ENCODE assay signal across 13 mouse cellular contexts in the genomic region with DNA sequence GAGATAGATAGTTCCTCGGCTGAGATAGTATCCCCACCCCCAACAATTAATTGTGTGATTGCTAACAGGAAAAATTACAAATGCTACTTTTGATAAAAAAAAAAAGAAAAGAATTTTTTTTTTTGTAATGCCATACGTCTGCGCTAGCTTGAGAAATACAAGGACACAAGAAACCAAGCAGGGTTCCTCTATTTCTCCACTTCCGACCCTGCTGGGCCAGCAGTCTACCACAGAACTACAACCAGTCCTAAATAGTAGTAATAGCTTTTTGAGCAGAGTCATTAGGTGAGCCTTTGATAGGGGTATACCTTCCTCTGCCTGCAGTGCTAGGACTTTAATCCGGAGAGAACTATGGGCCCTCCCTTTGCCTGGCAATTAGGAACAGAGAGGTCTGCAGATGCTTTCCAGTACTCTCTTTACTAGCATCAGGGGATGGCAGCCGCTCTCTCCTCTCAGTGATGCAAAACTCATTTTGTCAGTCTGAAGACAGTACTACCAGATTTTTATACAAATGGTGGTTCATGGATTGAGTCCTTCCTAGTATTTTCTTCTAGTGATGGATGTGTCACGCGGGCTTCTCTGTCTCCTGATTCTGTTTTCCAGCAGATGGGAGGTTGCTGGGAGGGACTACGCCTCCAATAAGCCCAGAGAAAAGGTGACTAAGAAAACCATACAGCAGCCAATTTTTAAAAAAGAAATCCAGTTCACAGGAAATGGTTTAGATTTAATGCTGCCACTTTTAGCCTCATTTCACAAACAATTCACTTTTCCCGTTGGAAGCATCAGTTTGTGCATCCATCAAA. TPM values are rescaled to one million over a fixed set of nuclear protein-coding genes. Genes with fewer than 3 reads are reported as not detected.
A peak's percentile ranks its signal among the peaks of the same experiment; 100 is the strongest.
DNase-seq lines count a peak whose midpoint lies in the region; ATAC-seq and TF ChIP-seq lines count a peak whose summit lies in the region.
"Had no signal": no experiment of that assay in that cellular context is flagged by ENCODE, and none has a peak within 500 bp of the region (broad histone marks: within the 10 kb centered on the region; RNA-seq: fewer than 3 reads in every experiment).

No protein-coding gene starts in this region.

- TF ChIP-seq EP300 in liver, embryonic 14.5 days (IDR thresholded peaks at IDR 0.05; ENCODE audit: low read depth): no peak

- intact Hi-C loops in heart, postnatal 25 days (cut with DNase I): loop anchor here (5.0 kb wide), 1 partner anchor 75 kb away; no protein-coding TSS in a partner anchor

- peaks cover 29% of the 10 kb centered on the region for H3K27me3 ChIP-seq in hindbrain, embryonic 14.5 days (ENCODE audit: control insufficient read depth, insufficient read depth, low read length)
- peaks cover 9% of the 10 kb centered on the region for H3K27me3 ChIP-seq in liver, embryonic 14.5 days (ENCODE audit: control insufficient read depth, insufficient read depth, low read length)

- no peak overlapping the region for H3K4me3 ChIP-seq in hindbrain, embryonic 14.5 days (replicated peaks; ENCODE audit: low read length)
- peak overlapping the region in 1 of 2 experiments; percentile 75; a peak in 2 of 4 replicates for H3K4me3 ChIP-seq in liver, embryonic 14.5 days (ENCODE audit: insufficient read depth in 1 of 2, low read depth in 2 of 2, low read length in 2 of 2)

- no peaks in the 10 kb centered on the region for H3K36me3 ChIP-seq in hindbrain, embryonic 14.5 days (replicated peaks; ENCODE audit: control insufficient read depth, insufficient read depth)
- H3K36me3 ChIP-seq in liver, embryonic 14.5 days (replicated peaks; ENCODE audit: control insufficient read depth, insufficient read depth, low read depth): no peaks in the 10 kb centered on the region
- H3K36me3 ChIP-seq: midbrain, embryonic 12.5 days had no signal

- no peaks in the 10 kb centered on the region for H3K4me1 ChIP-seq in hindbrain, embryonic 14.5 days (replicated peaks; ENCODE audit: control insufficient read depth, insufficient read depth, low read length)
- peaks cover 13% of the 10 kb centered on the region in 2 experiments for H3K4me1 ChIP-seq in liver, embryonic 14.5 days (replicated peaks; ENCODE audit: control insufficient read depth in 2 of 2, insufficient read depth in 2 of 2, low read length in 1 of 2)

- peak overlapping the region; percentile 98; the same call in 1 of the 2 replicates for H3K4me2 ChIP-seq in hindbrain, embryonic 14.5 days (replicated peaks)
- H3K4me2 ChIP-seq in liver, embryonic 14.5 days (ENCODE audit: low read depth): peak overlapping the region; percentile 94

- DNase-seq in layer of hippocampus, adult 18-20 months (ENCODE audit: low spot score in 2 of 2): peak; percentile 40 to 57
- no peak for DNase-seq in layer of hippocampus, adult 9-10 months (ENCODE audit: low spot score)
- no peak for DNase-seq in hindbrain, embryonic 14.5 days (ENCODE audit: low spot score)
- DNase-seq in liver, embryonic 14.5 days (ENCODE audit: low read depth in 3 of 3, low spot score in 3 of 3): no peak
- no peak for DNase-seq in lung, postnatal 10 days
- no peak for DNase-seq in heart, postnatal 25 days (ENCODE audit: low spot score)
- DNase-seq: adrenal gland, postnatal 25 days; cerebellum, adult 11-12 months; heart, adult 2 months; kidney, postnatal 4 days; lung, embryonic 14.5 days had no signal

- no peak overlapping the region for H3K9ac ChIP-seq in hindbrain, embryonic 14.5 days
- H3K9ac ChIP-seq in liver, embryonic 14.5 days (replicated peaks): no peak overlapping the region; the same call in 1 of the 2 replicates
- H3K9ac ChIP-seq: lung, embryonic 14.5 days had no signal

- 73% methylated on average over 10 of the region's 10 CpGs for WGBS in hindbrain, embryonic 14.5 days
- 64% methylated on average over 10 of the region's 10 CpGs for WGBS in liver, embryonic 14.5 days (ENCODE audit: insufficient replicate concordance)

- peak; percentile 14 for ATAC-seq in common myeloid progenitor, adult 5-6 weeks (replicated peaks; ENCODE audit: low read depth, poor library complexity, severe bottlenecking)
- no peak for ATAC-seq in hindbrain, embryonic 14.5 days (ENCODE audit: low FRiP score)
- ATAC-seq in liver, embryonic 14.5 days (ENCODE audit: insufficient read depth): no peak

- H3K27ac ChIP-seq in hindbrain, embryonic 14.5 days: no peak overlapping the region
- H3K27ac ChIP-seq in liver, embryonic 14.5 days: no peak overlapping the region
- H3K27ac ChIP-seq: heart, adult 2 months; midbrain, embryonic 12.5 days had no signal

- TF ChIP-seq CTCF in liver, embryonic 14.5 days (IDR thresholded peaks at IDR 0.05; ENCODE audit: low read depth): no peak

- H3K9me3 ChIP-seq in hindbrain, embryonic 14.5 days (ENCODE audit: control insufficient read depth, low read length): no peaks in the 10 kb centered on the region
- no peaks in the 10 kb centered on the region for H3K9me3 ChIP-seq in liver, embryonic 14.5 days (ENCODE audit: control insufficient read depth, low read length)
- H3K9me3 ChIP-seq: midbrain, embryonic 12.5 days had no signal

RNA-seq across cellular contexts. Expression of a gene that starts 0.7 kb away (rescaled TPM):
- 1 to 10 TPM; 2.5 to 3.2 TPM for total RNA-seq in layer of hippocampus, adult 18-20 months (2021)
- total RNA-seq in common myeloid progenitor, adult 5-6 weeks (2017): 0.05 TPM in 1 of 2 replicates, not detected in the other
- polyA plus RNA-seq in hindbrain, embryonic 14.5 days (2014; fragmentation: Nextera tagmentation; extraction: Ambion mirVana): 2.9 and 3.0 TPM in 2 replicates
- 1.7 TPM in 2 replicates for polyA plus RNA-seq in liver, embryonic 14.5 days (2012; rRNA removed)
- 2.0 and 2.3 TPM in 2 replicates for polyA plus RNA-seq in liver, embryonic 14.5 days (2014; fragmentation: Nextera tagmentation; extraction: Ambion mirVana)
- not detected for total RNA-seq in heart, postnatal 25 days (2021)
- total RNA-seq: heart, adult 2 months had no signal
- polyA plus RNA-seq: heart, adult 2 months had no signal

RNA-seq across cellular contexts. Expression of a gene that starts 38.9 kb away (rescaled TPM):
- 10 to 100 TPM; 15.7 to 16.7 TPM for total RNA-seq in layer of hippocampus, adult 18-20 months (2021)
- total RNA-seq in common myeloid progenitor, adult 5-6 weeks (2017): 23.2 and 92.9 TPM in 2 replicates
- polyA plus RNA-seq in hindbrain, embryonic 14.5 days (2014; fragmentation: Nextera tagmentation; extraction: Ambion mirVana): 18.7 and 21.2 TPM in 2 replicates
- 20.2 and 42.7 TPM in 2 replicates for polyA plus RNA-seq in liver, embryonic 14.5 days (2012; rRNA removed)
- 214 and 228 TPM in 2 replicates for polyA plus RNA-seq in liver, embryonic 14.5 days (2014; fragmentation: Nextera tagmentation; extraction: Ambion mirVana)
- 10 to 100 TPM; 10.9 to 12.3 TPM for total RNA-seq in heart, postnatal 25 days (2021)

RNA-seq across cellular contexts. Expression of a gene that starts 41.0 kb away (rescaled TPM):
- 1 to 10 TPM; 6.2 TPM for total RNA-seq in layer of hippocampus, adult 18-20 months (2021)
- total RNA-seq in common myeloid progenitor, adult 5-6 weeks (2017): 14.1 and 15.0 TPM in 2 replicates
- polyA plus RNA-seq in hindbrain, embryonic 14.5 days (2014; fragmentation: Nextera tagmentation; extraction: Ambion mirVana): 4.1 and 4.9 TPM in 2 replicates
- polyA plus RNA-seq in liver, embryonic 14.5 days (2012; rRNA removed): 1.2 and 1.5 TPM in 2 replicates
- 2.6 and 3.0 TPM in 2 replicates for polyA plus RNA-seq in liver, embryonic 14.5 days (2014; fragmentation: Nextera tagmentation; extraction: Ambion mirVana)
- total RNA-seq in heart, postnatal 25 days (2021): 1 to 10 TPM; 3.1 to 4.4 TPM

RNA-seq across cellular contexts. Expression of a gene that starts 41.1 kb away (rescaled TPM):
- 10 to 100 TPM; 17.1 to 17.3 TPM for total RNA-seq in layer of hippocampus, adult 18-20 months (2021)
- total RNA-seq in common myeloid progenitor, adult 5-6 weeks (2017): 44.8 and 56.8 TPM in 2 replicates
- polyA plus RNA-seq in hindbrain, embryonic 14.5 days (2014; fragmentation: Nextera tagmentation; extraction: Ambion mirVana): 15.7 and 16.1 TPM in 2 replicates
- polyA plus RNA-seq in liver, embryonic 14.5 days (2012; rRNA removed): 3.2 and 4.0 TPM in 2 replicates
- 5.0 and 6.4 TPM in 2 replicates for polyA plus RNA-seq in liver, embryonic 14.5 days (2014; fragmentation: Nextera tagmentation; extraction: Ambion mirVana)
- total RNA-seq in heart, postnatal 25 days (2021): 10 to 100 TPM; 10.8 to 11.3 TPM

Comparison
In these comparisons a context has a peak if more than half of its experiments do, and no peak if none do; other contexts are left out.
1. DNase-seq: peak in layer of hippocampus, adult 18-20 months (2 of 2); none in layer of hippocampus, adult 9-10 months (single experiment), hindbrain, embryonic 14.5 days (single experiment), liver, embryonic 14.5 days (0 of 3), lung, postnatal 10 days (single experiment) and heart, postnatal 25 days (single experiment).